Mouse (Mus musculus): Measurements from ENCODE around the gene Zfp507. TPM values are rescaled to one million over a fixed set of nuclear protein-coding genes. Genes with fewer than 3 reads are reported as not detected.
A peak's percentile ranks its signal among the peaks of the same experiment; 100 is the strongest.

Gene Zfp507
- polyA plus RNA-seq, 1 experiment from 2014 or later: 6.8 TPM

GRCm38 (mm10) chr7:35813306-35813705 lies 10.5 kb upstream of the Zfp507 start:
- DNase-seq (ENCODE audit: low spot score): no peak
- Histone ChIP-seq H3K9ac (ENCODE audit: low read length) (no peak overlapping the region), H3K27me3 (ENCODE audit: control insufficient read depth, insufficient read depth, low read length) (no peaks in the 10 kb centered on the region), H3K4me3 (ENCODE audit: low read depth, low read length) (no peak overlapping the region), H3K27ac (replicated peaks) (no peak overlapping the region), H3K4me1 (replicated peaks; ENCODE audit: control insufficient read depth, insufficient read depth) (no peaks in the 10 kb centered on the region), H3K4me2 (replicated peaks; ENCODE audit: low read depth) (no peak overlapping the region), H3K9me3 (ENCODE audit: control insufficient read depth, low read length) (no peaks in the 10 kb centered on the region), H3K36me3 (ENCODE audit: control insufficient read depth, insufficient read depth, low read length) (no peaks in the 10 kb centered on the region)
- no peak for TF ChIP-seq EP300 (optimal IDR thresholded peaks at IDR 0.05)
- ATAC-seq (ENCODE audit: low FRiP score, low TSS enrichment): no peak
- 67% methylated on average over 11 of the region's 11 CpGs for WGBS

GRCm38 (mm10) chr7:35810736-35811135 lies 7.9 kb upstream of the Zfp507 start:
- H3K9ac ChIP-seq (ENCODE audit: low read length): no peak overlapping the region
- ATAC-seq (ENCODE audit: low FRiP score, low TSS enrichment) (no peak), DNase-seq (ENCODE audit: low spot score) (peak; percentile 19)
- H3K4me1 ChIP-seq (replicated peaks; ENCODE audit: control insufficient read depth, insufficient read depth): no peaks in the 10 kb centered on the region
- H3K4me3 ChIP-seq (ENCODE audit: low read depth, low read length): no peak overlapping the region
- H3K27ac ChIP-seq (replicated peaks): no peak overlapping the region
- 38% methylated on average over 8 of the region's 8 CpGs for WGBS
- H3K9me3 ChIP-seq (ENCODE audit: control insufficient read depth, low read length): no peaks in the 10 kb centered on the region
- H3K27me3 ChIP-seq (ENCODE audit: control insufficient read depth, insufficient read depth, low read length): no peaks in the 10 kb centered on the region
- no peaks in the 10 kb centered on the region for H3K36me3 ChIP-seq (ENCODE audit: control insufficient read depth, insufficient read depth, low read length)
- TF ChIP-seq CTCF (IDR thresholded peaks at IDR 0.05; ENCODE audit: low read depth) (peak; percentile 69), EP300 (optimal IDR thresholded peaks at IDR 0.05) (no peak)
- no peak overlapping the region for H3K4me2 ChIP-seq (replicated peaks; ENCODE audit: low read depth)

- Histone ChIP-seq H3K4me2 (replicated peaks; ENCODE audit: low read depth) (no peak overlapping the region), H3K4me3 (ENCODE audit: low read depth, low read length) (no peak overlapping the region), H3K9me3 (ENCODE audit: control insufficient read depth, low read length) (no peaks in the 10 kb centered on the region), H3K4me1 (replicated peaks; ENCODE audit: control insufficient read depth, insufficient read depth) (no peaks in the 10 kb centered on the region), H3K27ac (replicated peaks) (no peak overlapping the region), H3K9ac (ENCODE audit: low read length) (no peak overlapping the region), H3K27me3 (ENCODE audit: control insufficient read depth, insufficient read depth, low read length) (no peaks in the 10 kb centered on the region), H3K36me3 (ENCODE audit: control insufficient read depth, insufficient read depth, low read length) (peaks cover 9% of the 10 kb centered on the region)
- DNase-seq (ENCODE audit: low spot score) (no peak), ATAC-seq (ENCODE audit: low FRiP score, low TSS enrichment) (no peak)
- WGBS: 77% methylated on average over 10 of the region's 10 CpGs
- no peak for TF ChIP-seq EP300 (optimal IDR thresholded peaks at IDR 0.05)
- no peak for TF ChIP-seq CTCF (IDR thresholded peaks at IDR 0.05; ENCODE audit: low read depth)
Observed at GRCm38 (mm10) chr7:35804206-35804605, 1.4 kb upstream of the Zfp507 start.

- Histone ChIP-seq H3K36me3 (ENCODE audit: control insufficient read depth, insufficient read depth, low read length) (peaks cover 15% of the 10 kb centered on the region), H3K4me2 (replicated peaks; ENCODE audit: low read depth) (peak overlapping the region; percentile 92), H3K4me3 (ENCODE audit: low read depth, low read length) (peak overlapping the region; percentile 84), H3K27ac (replicated peaks) (peak overlapping the region; percentile 86), H3K9me3 (ENCODE audit: control insufficient read depth, low read length) (no peaks in the 10 kb centered on the region), H3K27me3 (ENCODE audit: control insufficient read depth, insufficient read depth, low read length) (no peaks in the 10 kb centered on the region), H3K9ac (ENCODE audit: low read length) (peak overlapping the region; percentile 97), H3K4me1 (replicated peaks; ENCODE audit: control insufficient read depth, insufficient read depth) (no peaks in the 10 kb centered on the region)
- DNase-seq (ENCODE audit: low spot score) (no peak), ATAC-seq (ENCODE audit: low FRiP score, low TSS enrichment) (peak; percentile 91)
- TF ChIP-seq CTCF (IDR thresholded peaks at IDR 0.05; ENCODE audit: low read depth): no peak
- TF ChIP-seq EP300 (optimal IDR thresholded peaks at IDR 0.05): no peak
- under 1% methylated on average over 49 of the region's 49 CpGs for WGBS
Observed at GRCm38 (mm10) chr7:35802201-35802905, 450 bp downstream of the Zfp507 start.

- H3K36me3 ChIP-seq (ENCODE audit: control insufficient read depth, insufficient read depth, low read length): peaks cover 30% of the 10 kb centered on the region
Observed at GRCm38 (mm10) chr7:35796123-35796522, 6.7 kb downstream of the Zfp507 start.

GRCm38 (mm10) chr7:35794145-35794664 lies 8.6 kb downstream of the Zfp507 start:
- no peak overlapping the region for H3K4me2 ChIP-seq (replicated peaks; ENCODE audit: low read depth)
- no peak overlapping the region for H3K27ac ChIP-seq (replicated peaks)
- 65% methylated on average over 12 of the region's 12 CpGs for WGBS
- H3K9ac ChIP-seq (ENCODE audit: low read length): no peak overlapping the region
- no peaks in the 10 kb centered on the region for H3K27me3 ChIP-seq (ENCODE audit: control insufficient read depth, insufficient read depth, low read length)
- H3K36me3 ChIP-seq (ENCODE audit: control insufficient read depth, insufficient read depth, low read length): peaks cover 29% of the 10 kb centered on the region
- no peak for TF ChIP-seq CTCF (IDR thresholded peaks at IDR 0.05; ENCODE audit: low read depth)
- no peak for TF ChIP-seq EP300 (optimal IDR thresholded peaks at IDR 0.05)
- no peak for ATAC-seq (ENCODE audit: low FRiP score, low TSS enrichment)
- H3K4me3 ChIP-seq (ENCODE audit: low read depth, low read length): no peak overlapping the region
- DNase-seq (ENCODE audit: low spot score): no peak
- H3K9me3 ChIP-seq (ENCODE audit: control insufficient read depth, low read length): no peaks in the 10 kb centered on the region
- no peaks in the 10 kb centered on the region for H3K4me1 ChIP-seq (replicated peaks; ENCODE audit: control insufficient read depth, insufficient read depth)

More at GRCm38 (mm10) chr7:35796123-35796522, 6.7 kb downstream of the Zfp507 start:
- H3K9me3 ChIP-seq (ENCODE audit: control insufficient read depth, low read length): no peaks in the 10 kb centered on the region
- ATAC-seq (ENCODE audit: low FRiP score, low TSS enrichment) (peak; percentile 63; the same call in 1 of the 2 replicates), DNase-seq (ENCODE audit: low spot score) (peak; percentile 35)
- no peaks in the 10 kb centered on the region for H3K4me1 ChIP-seq (replicated peaks; ENCODE audit: control insufficient read depth, insufficient read depth)
- no peak overlapping the region for H3K27ac ChIP-seq (replicated peaks)
- no peaks in the 10 kb centered on the region for H3K27me3 ChIP-seq (ENCODE audit: control insufficient read depth, insufficient read depth, low read length)
- TF ChIP-seq EP300 (optimal IDR thresholded peaks at IDR 0.05): no peak
- TF ChIP-seq CTCF (IDR thresholded peaks at IDR 0.05; ENCODE audit: low read depth): no peak
- no peak overlapping the region for H3K4me2 ChIP-seq (replicated peaks; ENCODE audit: low read depth)
- H3K4me3 ChIP-seq (ENCODE audit: low read depth, low read length): no peak overlapping the region
- no peak overlapping the region for H3K9ac ChIP-seq (ENCODE audit: low read length)
- WGBS: 52% methylated on average over 7 of the region's 7 CpGs
